Mouse (Mus musculus) adrenal gland, adult 2 months (tissue): ENCODE measurements around the gene Cldn16. TPM values are rescaled to one million over a fixed set of nuclear protein-coding genes. Genes with fewer than 3 reads are reported as not detected.

Experiments
- polyA plus RNA-seq: library from polyadenylated mRNA; depleted of rRNA; stranded (reverse); fragments of >200 nt; gene quantifications from 2 replicates; pipeline ENCODE4 v1.2.3, GENCODE M21; 2012; rRNA removed
- total RNA-seq, 2 experiments: library from RNA; stranded (reverse); gene quantifications; 2 replicates each; pipeline ENCODE4 v1.2.3; 2021

Cldn16 gene
- total and polyA plus RNA-seq, 3 experiments: not detected

Other genes with a start within 250 kb of the Cldn16 start
- 10 to 100 TPM in 1 of 2 experiments, 1 to 10 TPM in 1; 9.0 to 16.2 TPM for gene Cldn1, start 91.3 kb upstream of the Cldn16 start, total RNA-seq
- gene Cldn1, start 91.3 kb upstream of the Cldn16 start, polyA plus RNA-seq: 3.0 and 4.6 TPM in 2 replicates
- gene Tmem207, start 63.6 kb downstream of the Cldn16 start, total RNA-seq: not detected
- not detected in 2 replicates for gene Tmem207, start 63.6 kb downstream of the Cldn16 start, polyA plus RNA-seq
- 10 to 100 TPM in 1 of 2 experiments, 1 to 10 TPM in 1; 5.5 to 10.5 TPM for gene Il1rap, start 118.6 kb downstream of the Cldn16 start, total RNA-seq
- gene Il1rap, start 118.6 kb downstream of the Cldn16 start, polyA plus RNA-seq: 0.99 and 1.8 TPM in 2 replicates